Mouse (Mus musculus) frontal cortex, postnatal 10 days (tissue): ENCODE results near the gene Armc2.

Experiments
- DNase-seq, 2 experiments: peaks; one replicate each; pipeline ENCODE4 v3.0.0; 2022; ENCODE audit warnings: low spot score in 2 of 2, mixed read lengths in 1 of 2

The Armc2 gene

DNA sequence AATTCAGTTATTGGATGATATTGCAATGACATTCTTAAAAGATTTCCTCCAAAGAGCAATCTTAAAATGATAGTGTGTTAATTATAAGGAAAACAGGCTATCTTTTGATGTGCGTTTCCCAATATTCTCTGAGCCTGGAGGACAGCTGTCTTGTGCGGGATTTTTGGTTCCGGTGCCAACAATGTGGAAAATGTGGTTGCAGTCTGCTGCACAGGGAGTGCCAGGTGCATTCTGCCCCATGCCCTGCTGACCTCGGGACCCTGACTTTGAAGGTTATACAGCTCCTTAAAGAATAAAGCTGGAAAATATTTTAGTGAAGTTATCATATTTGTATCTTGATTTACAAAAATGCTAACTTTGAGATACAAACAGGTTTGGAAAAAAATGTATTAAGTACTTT, 110.3 kb downstream of the Armc2 start:
- no peak for DNase-seq

DNA sequence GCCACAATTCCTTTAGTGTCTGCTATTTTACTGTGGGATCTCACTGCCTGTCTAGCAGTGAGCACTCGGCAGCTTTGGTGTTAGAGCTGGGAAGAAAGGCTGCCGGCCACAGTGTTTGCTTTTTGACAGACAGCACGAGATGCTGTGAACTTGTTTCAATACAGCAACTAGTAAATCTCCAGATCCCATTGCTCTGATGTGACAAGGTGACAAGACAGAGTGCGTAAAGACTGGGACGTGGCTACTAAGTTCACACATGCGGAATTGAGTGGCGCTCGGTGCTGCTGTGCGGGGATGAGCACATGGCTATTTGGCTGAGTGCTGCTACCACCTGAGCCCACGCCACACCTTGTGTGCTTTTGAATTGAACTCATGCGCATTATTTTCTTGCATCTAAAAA, 110.8 kb downstream of the Armc2 start:
- no peak for DNase-seq

DNA sequence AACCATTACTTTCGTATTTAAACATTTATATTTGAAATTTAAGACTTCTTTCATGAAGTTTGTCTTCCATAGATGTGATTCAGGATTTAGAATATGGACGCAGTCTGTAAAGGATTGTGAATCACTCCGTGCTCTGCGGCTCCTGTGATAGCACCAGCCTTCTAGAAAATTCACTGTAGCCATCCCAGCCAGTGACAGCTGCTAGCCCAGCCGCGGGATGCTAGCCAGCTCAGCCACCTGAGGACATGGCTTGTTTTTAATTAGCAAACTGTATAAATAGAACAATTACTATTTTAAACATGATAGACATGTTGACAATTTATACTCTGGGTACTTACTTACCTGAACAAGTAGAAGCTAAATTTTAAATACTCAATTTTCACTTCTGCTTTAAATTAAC, 116.4 kb downstream of the Armc2 start:
- DNase-seq, result no peak

DNA sequence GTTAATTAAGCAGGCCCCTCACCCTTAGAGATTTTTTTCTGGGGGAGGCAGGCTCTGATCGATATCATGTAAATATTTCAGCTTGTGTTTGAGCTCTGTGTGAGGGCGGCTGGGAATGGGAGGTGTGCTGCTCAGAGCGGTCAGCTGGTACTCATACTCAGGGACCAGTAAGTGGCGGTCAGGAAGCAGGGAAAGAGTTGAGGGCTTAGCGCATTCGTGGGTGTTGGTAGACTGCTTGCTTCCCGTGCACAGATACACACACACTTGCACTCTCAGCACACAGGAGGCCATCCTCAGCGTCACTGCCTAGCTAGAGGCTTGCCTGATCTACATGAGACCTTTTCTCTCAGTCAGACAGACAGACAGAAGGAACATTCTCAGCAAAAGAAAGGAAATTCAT, 116.8 kb downstream of the Armc2 start:
- DNase-seq, result no peak

DNA sequence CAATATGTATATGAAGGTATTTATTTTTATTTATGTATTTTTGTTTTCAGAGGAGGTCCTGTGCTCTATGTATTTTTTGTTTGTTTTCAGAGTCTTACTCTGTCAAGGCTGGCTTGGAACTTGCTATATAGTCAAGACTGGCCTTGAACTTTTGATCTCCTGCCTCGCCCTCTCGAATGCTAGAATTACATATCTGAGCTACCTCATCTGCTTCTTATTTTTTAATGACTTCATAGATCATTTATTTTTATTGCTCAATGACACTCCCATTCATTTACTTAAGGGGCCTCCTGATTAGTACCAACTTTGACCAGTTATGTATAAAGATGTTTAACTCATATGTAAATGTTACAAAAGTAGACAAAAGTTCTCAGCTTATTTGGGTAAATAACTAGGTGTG, 121.4 kb downstream of the Armc2 start:
- DNase-seq, result no peak

DNA sequence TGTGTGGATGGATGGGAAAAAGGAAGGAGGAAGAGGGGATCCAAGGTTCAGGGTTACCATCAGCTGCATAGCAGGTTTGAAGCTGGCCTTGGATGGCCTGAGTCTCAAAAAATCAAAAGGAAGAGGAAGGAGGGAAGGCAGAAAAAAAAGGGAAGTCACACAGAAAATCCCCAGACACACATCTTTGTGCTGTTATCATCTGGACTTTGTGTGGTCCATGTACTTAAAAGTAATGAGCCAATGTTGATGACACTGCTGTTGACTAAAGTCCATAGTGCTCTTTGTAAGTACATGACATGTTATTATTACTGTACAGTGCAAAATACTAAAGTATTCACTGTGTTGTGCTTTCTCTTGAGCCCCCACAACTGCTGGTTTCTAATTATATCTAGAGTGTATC, 121.8 kb downstream of the Armc2 start:
- DNase-seq, result no peak

DNA sequence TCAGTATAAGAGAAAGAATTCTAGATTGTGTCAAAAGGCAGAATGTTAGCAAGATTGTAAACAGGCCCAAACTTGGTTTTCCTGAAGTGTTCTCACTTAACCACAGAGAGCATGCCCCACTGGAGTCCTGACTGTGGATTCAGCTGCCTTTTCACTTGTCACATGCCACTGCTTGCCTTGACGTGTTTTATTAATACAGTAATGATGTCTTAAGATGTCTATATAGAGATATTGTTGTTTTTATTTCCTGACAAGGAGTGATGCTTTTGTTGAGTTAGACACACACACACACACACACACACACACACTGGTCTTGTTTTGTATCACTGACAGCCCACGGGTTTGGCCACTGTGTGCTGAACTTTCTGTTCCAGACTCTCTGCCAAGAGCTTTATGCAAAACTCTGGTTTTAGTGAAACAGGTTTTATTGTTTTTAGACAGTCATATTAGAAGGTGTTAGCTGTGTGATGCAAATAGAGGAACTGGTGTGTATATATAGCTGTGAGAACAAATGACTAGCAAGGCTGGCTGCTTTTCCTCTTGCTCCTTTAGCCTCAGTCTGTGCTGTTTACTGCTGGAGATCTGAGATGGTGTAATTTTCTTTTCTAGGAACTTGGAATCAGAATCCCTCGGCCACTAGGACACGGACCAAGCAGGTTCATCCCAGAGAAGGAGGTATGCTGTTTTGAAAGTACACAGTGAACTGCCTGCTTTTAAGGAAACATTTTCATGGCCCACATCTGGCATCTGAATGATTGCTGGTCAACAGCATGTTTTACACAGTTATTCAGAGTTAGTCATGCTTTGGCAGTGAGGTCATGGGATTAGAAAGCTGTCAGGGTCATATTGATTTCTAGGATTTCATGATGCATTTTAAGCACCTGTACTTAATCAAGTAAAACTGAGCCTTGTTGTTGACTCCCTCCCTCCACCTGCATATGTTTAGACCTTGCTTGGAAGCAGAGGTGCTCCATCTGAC, 124.5 kb downstream of the Armc2 start:
- no peak for DNase-seq

DNA sequence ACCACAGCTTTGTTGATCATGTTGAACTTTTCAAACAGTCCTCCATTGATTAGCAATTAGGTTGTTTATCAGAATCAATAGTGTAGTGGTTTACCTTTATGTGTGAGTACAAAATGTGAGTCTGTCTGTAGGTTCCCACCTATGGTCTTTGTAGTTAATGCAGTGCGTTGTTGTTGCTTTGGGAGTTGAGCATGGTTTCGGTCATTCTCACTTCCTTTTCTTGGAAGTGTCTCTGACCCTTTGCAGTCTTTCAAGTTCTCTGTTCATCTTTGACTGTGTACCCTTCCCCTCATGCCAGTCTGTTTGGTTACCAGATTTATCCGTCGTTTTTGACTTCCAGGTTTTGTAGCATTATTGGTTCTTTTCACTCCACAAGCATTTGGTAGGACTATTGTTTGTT, 126.9 kb downstream of the Armc2 start:
- no peak for DNase-seq

DNA sequence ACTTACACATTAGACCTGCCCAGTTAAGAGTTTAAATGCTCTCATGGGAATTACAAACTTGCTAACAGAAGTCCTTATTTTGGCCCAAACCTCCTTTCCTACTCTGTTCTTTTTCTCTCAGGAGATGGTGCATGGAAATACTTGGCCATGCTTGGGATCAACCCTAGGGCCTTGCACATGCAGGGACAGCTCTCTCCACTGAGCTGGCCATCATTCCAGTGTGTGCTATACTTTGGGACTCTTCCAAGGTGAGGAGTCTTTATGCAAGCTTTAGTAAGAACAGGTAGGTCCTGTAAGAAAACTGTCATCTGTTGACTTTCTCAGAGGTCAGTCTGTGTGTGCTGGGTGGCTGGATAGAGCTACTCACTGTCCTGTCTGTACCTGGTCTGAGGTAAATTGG, 127.7 kb downstream of the Armc2 start:
- DNase-seq, result no peak

DNA sequence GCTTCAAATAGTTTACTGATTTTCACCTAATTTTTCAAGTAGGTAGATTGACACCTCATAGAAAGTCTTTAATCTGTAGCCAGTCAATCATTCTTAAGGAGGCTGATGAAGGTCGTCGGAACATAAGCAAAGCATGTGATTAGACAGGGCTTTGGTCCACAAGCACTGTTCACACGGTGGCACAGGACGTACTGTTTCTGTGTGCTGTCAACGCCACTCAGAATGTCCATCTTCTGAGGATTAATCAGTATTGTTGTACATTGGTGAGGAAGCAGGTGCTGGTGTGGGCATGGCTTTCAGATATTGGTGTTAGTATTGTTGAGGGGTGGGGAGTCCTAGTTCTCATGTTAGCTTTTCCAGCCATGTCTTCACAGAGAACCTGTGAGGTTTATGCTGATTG, 128.7 kb downstream of the Armc2 start:
- no peak for DNase-seq

DNA sequence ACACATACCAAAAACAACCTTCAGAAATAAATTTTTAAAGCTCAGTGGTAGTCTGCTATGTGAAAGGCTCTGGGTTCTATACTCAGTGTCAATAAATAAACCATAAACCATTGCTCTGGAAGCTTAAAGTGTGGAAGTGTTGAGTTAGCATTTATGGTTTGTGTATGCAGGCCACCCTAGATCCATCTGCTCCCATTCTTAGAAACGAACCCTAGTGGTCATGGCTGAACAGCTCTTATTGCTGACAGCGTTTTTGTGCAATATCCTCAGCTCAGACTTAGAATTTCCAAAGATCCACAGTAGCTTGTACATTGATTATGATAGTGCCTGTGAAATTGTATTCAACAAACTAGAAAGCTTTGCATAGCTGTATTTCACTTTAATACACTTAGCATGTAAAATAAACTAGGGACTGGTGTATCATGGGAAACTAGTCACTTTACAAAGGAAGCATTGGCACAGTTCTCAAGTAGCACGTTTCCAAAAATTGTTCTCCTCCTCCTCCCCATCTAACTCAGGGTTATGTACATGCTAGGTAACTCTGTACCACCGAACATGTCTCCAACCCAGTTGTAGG, 129.8 kb downstream of the Armc2 start:
- DNase-seq, result no peak

DNA sequence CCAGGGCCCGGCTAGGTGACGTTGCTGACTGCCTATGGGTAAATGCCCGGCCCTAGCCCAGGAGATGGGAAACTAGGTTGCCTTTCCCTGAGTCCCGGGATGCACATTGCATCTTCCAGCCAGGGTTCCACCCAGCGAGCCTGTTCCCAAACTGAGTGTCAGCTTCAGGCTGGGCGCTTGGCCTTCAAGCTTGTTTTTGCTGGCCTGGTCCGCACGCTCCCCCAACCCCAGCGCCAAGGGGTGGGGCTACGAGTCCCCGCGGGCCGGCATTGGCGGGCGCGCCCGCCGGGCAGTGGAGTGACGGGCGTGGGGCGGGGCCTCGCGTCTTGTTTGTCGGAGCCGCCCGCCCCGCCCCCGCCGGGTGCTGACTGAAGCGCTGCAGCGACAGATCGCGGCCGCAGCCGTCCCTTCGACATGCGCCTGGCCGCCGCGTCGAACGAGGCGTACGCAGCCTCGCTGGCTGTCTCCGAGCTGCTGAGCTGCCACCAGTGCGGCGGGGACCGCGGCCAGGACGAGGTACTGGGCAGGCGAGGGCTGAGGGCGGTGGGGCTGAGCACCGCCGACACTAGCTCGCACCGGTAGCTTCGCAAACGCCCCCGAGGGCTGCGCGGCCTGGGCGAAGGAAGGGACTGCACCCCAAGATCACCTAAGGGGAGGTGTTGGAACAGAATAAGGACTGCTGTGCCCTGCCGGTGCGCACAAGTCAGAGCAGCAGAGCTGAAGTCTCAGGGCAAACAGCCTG, 131.0 kb downstream of the Armc2 start:
- peak; percentile 88 to 91 for DNase-seq

DNA sequence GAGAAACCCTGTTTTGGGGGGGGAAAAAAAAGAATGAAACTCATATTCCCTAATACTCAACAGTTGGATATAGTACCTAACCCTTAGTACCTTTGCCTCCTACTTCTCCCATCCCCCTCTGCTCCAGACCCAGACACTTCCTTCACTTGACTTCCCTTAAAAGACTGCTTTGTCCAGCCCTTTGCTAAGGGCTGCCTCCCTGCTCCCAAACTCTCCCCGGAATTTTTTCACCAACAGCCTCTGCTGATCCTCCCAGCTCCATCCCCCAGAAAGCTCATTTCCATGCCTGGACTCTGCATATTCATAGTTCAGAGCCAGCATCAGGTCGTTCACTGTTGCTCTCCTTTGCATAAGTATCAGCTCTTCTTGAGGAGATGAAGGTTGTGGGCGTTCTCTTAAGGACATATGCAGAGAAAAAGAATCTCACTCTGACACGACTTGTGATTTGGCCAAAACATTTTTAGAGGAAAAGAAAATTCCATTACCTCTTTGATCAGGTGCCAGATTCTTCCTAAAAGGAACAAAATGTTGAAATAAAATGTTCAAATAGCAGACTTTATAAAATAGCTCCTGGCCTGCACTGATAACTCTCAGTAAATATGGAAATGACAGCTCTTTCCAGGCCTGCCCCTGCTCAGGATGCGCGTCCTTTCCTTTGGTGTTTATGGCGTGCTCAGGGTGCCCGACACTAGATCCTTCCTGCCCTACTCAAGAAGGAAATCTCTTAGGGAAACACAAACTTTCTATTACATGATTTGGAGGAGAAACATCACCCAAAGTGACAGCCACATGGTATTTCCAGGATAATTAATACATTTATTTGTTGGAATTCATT, 134.3 kb downstream of the Armc2 start:
- DNase-seq, result no peak

DNA sequence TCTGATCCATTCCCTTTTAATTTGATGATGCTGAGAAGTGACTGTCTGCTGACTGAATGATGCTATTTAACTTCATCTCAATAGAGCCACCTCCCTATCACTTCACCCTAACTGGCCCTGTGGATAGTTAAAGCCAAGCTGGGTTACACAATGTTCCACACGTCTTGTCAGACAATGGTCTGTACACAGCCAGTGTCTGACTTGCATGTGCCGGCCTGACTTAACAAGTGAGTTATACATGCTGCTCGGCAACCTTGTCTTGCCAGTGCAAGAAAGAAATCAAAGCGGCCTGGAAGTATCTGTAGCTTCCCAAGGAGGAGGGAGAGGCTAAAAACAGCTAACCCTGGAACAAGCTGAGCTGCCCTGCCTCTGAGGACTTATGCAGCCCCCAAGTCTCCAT, 136.8 kb downstream of the Armc2 start:
- no peak for DNase-seq

DNA sequence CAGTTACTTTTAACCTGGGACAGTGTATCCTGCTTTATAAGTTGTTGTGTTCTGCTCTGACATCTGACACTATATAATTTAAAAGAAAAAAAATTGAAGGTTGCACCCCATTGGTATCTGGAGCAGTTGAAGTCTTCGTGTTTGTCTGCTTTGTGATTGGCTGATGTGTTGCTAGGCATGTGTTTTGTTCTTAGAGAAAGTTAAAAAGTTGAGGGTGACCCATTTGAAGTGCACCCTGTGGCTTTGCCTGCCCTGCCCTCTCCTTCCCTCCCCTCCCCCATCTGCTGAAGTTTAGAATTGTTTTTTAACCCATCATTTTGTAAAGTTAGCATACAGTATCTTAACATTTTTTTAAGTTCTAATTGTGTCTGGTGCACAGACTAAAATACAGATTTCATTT, 137.5 kb downstream of the Armc2 start:
- DNase-seq, result no peak

DNA sequence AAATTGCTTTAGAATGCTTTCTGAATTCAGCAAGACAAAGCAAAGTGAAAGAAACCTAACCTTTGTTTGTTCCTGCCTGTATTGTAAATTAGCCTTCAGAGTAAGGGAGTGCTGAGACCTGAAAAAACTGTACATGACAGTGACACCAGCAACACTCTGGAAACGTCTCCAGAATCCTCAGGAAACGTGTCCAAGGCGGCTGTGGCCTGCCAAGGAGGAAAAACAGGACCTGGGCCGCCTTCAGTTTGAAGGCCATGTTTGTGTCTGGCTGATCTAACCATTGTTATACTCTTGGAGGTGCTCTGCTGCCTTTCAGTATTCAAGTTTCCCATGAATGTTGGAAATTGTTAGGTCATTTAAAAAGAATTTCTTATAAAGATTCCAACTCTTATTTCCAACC, 138.0 kb downstream of the Armc2 start:
- no peak for DNase-seq

DNA sequence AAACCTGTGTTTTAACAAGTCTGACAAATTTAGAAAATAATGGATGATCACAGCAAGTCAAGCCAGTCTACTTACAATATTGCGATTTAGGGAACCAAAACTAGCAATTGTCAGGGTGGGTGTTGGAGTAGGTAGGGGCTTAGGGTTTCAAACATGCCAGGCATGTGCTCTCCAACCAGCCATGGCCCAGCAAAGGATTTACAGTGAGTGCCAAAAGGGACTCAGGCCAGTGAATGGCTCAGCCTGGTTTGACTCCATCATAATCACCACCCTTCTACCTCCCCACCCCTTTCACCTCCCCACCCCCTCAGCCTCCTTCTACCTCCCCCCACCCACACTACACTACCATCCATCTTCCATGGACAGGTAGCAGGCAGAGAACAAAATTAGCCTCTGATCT, 138.6 kb downstream of the Armc2 start:
- no peak for DNase-seq

DNA sequence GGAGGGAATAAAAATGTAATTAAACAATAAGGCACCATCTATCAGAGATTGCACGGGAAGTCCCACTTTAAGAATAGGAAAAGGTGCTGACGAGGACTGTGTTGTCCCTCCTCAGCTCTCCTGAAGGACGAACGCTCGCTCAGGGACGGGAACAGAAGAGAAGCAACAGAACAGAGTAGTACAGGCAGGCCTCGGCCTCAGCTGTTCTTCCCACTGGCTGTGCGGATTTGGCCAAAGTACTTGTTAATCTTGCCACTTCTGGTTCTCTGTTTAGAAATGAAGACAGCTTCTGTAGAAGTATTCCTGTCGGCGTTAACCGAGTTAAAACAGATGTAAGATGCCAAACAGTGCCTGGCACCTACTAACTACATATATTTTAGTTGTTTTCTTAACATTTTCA, 139.9 kb downstream of the Armc2 start:
- no peak for DNase-seq

DNA sequence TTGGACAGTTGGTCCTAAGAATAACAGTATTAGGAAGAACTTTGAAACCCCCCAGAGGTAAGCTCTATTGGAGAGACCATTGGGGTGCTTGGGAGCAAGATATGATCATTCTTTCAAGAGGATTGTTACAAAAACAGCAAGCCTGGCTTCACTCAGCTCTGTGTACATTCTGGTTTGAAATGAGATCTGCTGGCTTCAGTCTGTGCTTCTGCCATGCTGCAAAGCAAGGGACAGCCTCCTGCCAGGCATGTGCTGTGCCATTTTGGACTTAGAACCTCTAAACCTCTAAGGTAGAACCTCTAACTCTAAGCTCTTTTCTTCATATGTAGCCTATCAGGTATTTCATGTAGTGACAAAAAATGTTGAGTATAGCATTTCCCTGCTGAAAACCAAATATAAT, 142.6 kb downstream of the Armc2 start:
- DNase-seq, result no peak

DNA sequence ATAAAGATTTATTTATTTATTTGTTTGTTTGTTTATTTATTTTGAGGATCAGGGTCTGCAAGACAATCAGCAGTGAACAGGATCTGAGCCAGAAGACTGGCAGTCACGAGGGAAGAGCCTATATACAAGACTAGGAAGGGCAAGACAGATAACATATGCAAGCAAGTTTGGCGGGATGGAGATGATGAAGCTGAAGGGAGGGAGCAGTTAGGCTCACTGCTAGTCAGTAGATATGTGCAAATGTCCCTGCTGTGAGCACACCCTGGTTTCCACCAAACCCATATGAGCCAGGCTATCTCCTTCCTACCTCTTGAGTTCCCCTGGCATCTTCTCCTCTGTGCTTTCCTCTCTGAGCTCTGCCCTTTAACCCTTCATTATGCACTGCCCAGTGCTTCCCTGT, 146.7 kb downstream of the Armc2 start:
- no peak for DNase-seq

DNA sequence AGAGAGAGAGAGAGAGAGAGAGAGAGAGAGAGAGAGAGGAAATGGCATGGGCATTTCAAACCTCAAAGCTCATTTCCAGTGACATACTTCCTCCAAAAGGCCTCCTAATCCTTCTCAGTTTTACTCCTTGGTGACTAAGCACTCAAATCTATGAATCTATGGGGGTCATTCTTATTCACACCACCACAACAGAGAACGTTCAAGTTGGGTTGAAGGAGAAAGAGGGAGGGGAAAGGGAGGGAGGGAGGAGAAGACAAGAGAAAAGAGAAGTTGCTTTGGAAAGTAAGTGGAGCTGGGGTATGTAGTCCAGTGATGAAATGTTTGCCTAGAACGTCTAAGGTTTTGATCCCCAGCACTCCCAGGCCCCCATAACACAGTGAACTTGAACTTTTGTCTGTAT, 148.1 kb downstream of the Armc2 start:
- DNase-seq, result no peak

DNA sequence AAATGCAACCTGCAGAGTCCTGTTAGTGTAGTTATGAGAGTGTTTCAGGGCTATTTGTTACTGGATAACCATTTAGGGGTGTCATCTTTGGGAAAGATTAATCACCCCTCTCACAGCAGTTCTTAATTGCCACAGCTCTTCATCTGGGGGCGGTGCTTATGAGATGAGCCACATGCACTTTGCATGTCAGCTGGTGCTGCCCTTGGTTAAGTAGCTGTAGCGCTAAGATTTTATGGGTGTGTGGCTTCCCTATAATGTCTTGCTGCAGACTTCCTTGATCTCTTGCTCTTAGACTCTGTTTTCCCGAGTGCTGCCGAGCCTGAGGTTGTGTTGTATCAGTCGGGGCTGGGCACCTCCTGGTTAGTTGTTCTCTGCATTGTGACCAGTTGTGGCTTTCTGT, 150.3 kb downstream of the Armc2 start:
- no peak for DNase-seq
